Mouse (Mus musculus) thymus, adult 2 months (tissue): ENCODE data around the gene Fam102a. TPM values are rescaled to one million over a fixed set of nuclear protein-coding genes. Genes with fewer than 3 reads are reported as not detected.
"Not testable (repeated sequence)": the region's sequence is repeated elsewhere in the genome, so short reads cannot be mapped to it uniquely, and the experiment has no call there.

ENCODE experiments used
- DNase-seq: peaks from one replicate; pipeline ENCODE4 v3.0.0; 2021
- H3K27ac ChIP-seq: fragments of 200-500 bp; 2 replicates; pipeline ENCODE4 v1.5.1; 2012; ENCODE audit warnings: low read length, control low read depth; ENCODE audit not compliant: control insufficient read depth, insufficient read depth
- H3K27me3 ChIP-seq: fragments of 200-500 bp; 2 replicates; pipeline ENCODE4 v1.6.1; 2012; ENCODE audit warnings: mild to moderate bottlenecking, low read length, moderate library complexity, mixed read lengths; ENCODE audit not compliant: control insufficient read depth, insufficient read depth
- H3K36me3 ChIP-seq: fragments of 200-500 bp; 2 replicates; pipeline ENCODE4 v1.6.1; 2012; ENCODE audit warnings: mild to moderate bottlenecking, low read length, moderate library complexity; ENCODE audit not compliant: control insufficient read depth, insufficient read depth
- H3K4me1 ChIP-seq: fragments of 200-500 bp; replicated peaks from 2 replicates; pipeline ENCODE4 v1.6.1; 2012; ENCODE audit warnings: low read length; ENCODE audit not compliant: control insufficient read depth, insufficient read depth
- H3K4me3 ChIP-seq: fragments of 200-500 bp; 2 replicates; pipeline ENCODE4 v1.5.1; 2012; ENCODE audit warnings: mild to moderate bottlenecking, low read length, control low read depth, moderate library complexity; ENCODE audit not compliant: control insufficient read depth, insufficient read depth
- CTCF ChIP-seq: fragments of 200-500 bp; IDR thresholded peaks from 2 replicates; pipeline ENCODE4 v1.5.1; 2012; ENCODE audit warnings: mild to moderate bottlenecking, control low read depth, low read length, moderate library complexity, borderline replicate concordance; ENCODE audit not compliant: control insufficient read depth, poor library complexity, insufficient read depth; ENCODE audit errors: extremely low read depth
- POLR2A ChIP-seq: fragments of 200-500 bp; IDR thresholded peaks from 2 replicates; pipeline ENCODE4 v1.6.1; 2012; ENCODE audit warnings: mild to moderate bottlenecking, low read length, control low read depth, moderate library complexity; ENCODE audit not compliant: control insufficient read depth, poor library complexity, insufficient read depth; ENCODE audit errors: extremely low read depth
- WGBS: fragments of 180-500 bp; shearing (Covaris S2); methylation state at CpG from one replicate; pipeline ENCODE4 v1.1.7; 2018; 5-methylcytosine and 5-hydroxymethylcytosine counted together
- polyA plus RNA-seq: library from polyadenylated mRNA; depleted of rRNA; stranded (reverse); fragments of >200 nt; gene quantifications from 2 replicates; pipeline ENCODE4 v1.2.3, GENCODE M21; 2012; rRNA removed

The Fam102a gene
- polyA plus RNA-seq, result 57.4 and 66.7 TPM in 2 replicates

DNA sequence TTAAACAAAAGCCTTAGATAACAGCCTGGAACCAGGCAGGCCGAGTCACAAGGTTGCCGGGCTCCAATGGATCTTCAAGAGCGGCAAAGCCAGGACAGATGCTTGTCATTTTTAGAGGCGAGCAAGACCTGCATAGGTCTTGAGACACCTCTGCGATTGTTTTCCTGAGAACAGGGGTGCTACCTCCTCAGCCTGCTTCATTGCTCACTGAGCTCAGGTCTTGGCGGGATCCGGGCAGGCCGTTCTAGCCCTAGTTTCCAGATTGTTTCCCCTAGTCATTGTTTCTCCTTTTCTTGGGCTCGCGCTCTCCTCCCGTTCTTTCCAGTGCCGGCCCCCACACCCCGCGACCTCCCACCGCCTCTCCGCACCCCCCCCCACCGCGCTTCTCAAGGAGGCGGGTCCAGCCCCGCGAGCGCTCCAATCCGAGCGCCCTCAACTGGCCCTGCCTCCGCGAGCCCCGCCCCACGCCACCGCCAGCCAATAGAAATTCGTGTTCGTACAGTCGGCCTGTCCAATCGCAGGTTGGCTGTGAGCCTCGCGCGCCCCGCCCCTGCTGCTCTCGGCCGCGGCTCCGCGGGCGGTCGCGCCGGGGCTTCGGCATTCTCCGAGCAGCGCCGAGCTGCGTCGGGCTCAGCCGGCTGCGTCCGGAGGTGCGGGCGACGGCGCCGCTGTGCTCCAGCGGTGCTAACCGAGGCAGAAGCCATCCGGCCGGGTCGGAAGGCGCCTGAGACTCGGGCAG is at the start of gene Fam102a:
Gene Fam102a, plus strand, starts transcription at position 600 of the 739 bp plus-strand sequence.
- H3K27me3 ChIP-seq, result peaks cover 7% of the 10 kb centered on the region; the same call in 1 of the 2 replicates
- no peaks in the 10 kb centered on the region for H3K36me3 ChIP-seq
- H3K27ac ChIP-seq, result peak within 1 kb of the TSS; percentile 47
- WGBS, result under 1% methylated on average over 67 of the region's 67 CpGs
- H3K4me1 ChIP-seq, result peaks cover 34% of the 10 kb centered on the region
- TF ChIP-seq POLR2A (peak; percentile 94), CTCF (no peak; the same call in 1 of the 2 replicates)
- peak within 1 kb of the TSS; percentile 80 for H3K4me3 ChIP-seq
- DNase-seq, result peak; percentile 99

- TF ChIP-seq POLR2A (no peak), CTCF (no peak)
- Histone ChIP-seq H3K4me1 (peaks cover 4% of the 10 kb centered on the region), H3K27me3 (no peaks in the 10 kb centered on the region), H3K36me3 (no peaks in the 10 kb centered on the region), H3K4me3 (no peak overlapping the region), H3K27ac (no peak overlapping the region)
- 97% methylated on average over 4 of the region's 4 CpGs for WGBS
- DNase-seq, result no peak
These were observed 49.4 kb upstream of the Fam102a start for GRCm38 (mm10) chr2:32485751-32486150.

DNA sequence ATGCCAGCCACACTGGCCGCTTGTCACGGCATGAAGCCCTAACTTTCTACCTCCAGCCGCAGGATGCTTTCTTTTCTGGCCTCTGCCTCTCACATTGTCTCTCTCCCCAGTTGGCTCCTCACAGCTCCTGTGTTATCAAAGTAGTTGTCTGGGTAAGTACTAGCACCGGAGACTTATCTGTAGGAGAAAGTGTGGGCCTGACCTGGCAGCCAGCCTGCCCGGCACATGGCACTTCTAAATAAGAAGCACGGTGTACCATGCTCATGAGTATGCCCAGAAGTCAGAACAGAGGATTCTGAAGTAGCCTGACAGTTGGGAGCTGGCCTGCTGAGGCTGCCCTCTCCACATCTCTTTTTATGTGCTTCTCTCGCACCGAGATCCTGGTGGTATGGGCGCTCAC is 49.0 kb upstream of the Fam102a start:
- Histone ChIP-seq H3K4me1 (peaks cover 4% of the 10 kb centered on the region), H3K36me3 (no peaks in the 10 kb centered on the region), H3K4me3 (no peak overlapping the region), H3K27ac (no peak overlapping the region), H3K27me3 (no peaks in the 10 kb centered on the region)
- DNase-seq, result no peak
- TF ChIP-seq POLR2A, result no peak
- no peak for TF ChIP-seq CTCF
- 98% methylated on average over 9 of the region's 9 CpGs for WGBS

DNA sequence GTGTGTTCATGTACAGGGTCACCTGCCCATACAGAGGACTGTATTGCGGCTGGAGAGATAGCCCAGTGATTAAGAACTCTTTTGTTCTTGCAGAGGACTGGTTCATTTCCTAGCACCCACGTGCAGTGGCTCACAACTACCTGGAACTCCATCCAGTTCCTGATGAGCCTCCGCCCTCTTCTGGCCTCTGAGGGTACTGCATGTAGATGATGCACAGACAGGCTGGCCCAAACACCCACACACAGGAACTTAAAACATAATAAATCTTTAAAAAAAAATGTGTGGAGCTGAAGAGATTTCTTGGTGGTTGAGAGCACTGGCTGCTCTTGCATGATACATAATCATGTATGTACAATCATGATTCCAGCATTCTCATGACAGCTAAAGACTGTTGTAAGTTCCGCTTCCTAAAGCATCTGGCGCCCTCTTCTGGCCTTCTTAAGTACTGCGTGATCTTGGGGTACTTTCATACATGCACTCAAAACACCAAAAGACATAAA is 48.0 kb upstream of the Fam102a start:
- TF ChIP-seq POLR2A (no peak), CTCF (peak; percentile 78; the same call in 1 of the 2 replicates)
- H3K36me3 ChIP-seq, result no peaks in the 10 kb centered on the region
- DNase-seq, result peak; percentile 92
- no peaks in the 10 kb centered on the region for H3K27me3 ChIP-seq
- H3K4me3 ChIP-seq, result no peak overlapping the region
- H3K27ac ChIP-seq, result no peak overlapping the region
- WGBS, result 3% methylated on average over 6 of the region's 6 CpGs
- H3K4me1 ChIP-seq, result peaks cover 6% of the 10 kb centered on the region

DNA sequence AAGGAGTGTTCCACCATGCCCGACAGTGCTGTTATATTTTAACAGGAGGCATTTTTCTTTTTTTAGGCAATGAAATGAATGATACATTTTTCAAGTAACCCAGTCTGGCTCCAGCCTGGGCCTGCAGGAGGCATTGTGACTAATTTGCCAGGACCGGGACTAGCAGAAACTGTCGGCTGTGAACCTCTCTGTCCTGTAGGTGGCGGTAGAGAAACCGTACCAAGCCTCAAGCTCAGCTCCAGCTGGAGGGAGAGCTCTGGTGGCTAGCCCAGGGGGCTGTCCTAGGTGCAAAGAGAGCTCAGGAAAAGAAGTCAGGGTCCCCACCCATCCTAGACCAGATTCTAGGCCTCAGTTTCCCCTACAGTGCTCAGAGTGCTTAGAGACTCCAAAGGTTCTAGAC is 46.5 kb upstream of the Fam102a start:
- Histone ChIP-seq H3K4me3 (no peak overlapping the region), H3K27ac (no peak overlapping the region), H3K4me1 (peaks cover 20% of the 10 kb centered on the region), H3K27me3 (no peaks in the 10 kb centered on the region), H3K36me3 (no peaks in the 10 kb centered on the region)
- DNase-seq, result peak; percentile 84
- WGBS, result 4% methylated on average over 5 of the region's 5 CpGs
- no peak for TF ChIP-seq POLR2A
- TF ChIP-seq CTCF, result peak; percentile 89

DNA sequence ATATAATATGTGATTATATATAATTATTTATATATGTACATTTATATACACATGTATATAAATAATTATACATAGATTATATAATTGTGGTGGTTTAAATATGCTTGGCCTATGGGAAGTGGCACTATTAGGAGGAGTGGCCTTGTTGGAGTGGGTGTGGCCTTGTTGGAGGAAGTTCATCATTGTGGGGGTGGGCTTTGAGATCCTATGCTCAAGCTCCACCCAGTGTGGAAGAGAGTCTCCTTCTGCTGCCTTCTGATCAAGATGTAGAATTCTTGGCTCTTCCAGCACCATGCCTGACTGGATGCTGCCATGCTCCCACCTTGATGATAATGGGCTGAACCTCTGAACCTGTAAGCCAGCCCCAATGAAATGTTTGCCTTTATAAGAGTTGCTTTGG is 44.4 kb upstream of the Fam102a start:
- not testable (repeated sequence) for H3K27ac ChIP-seq, H3K4me3 ChIP-seq, DNase-seq, H3K36me3 ChIP-seq, H3K27me3 ChIP-seq
- peaks cover 38% of the 10 kb centered on the region for H3K4me1 ChIP-seq
